Mouse (Mus musculus) liver, adult 10 weeks (tissue): ENCODE measurements around the gene Tmem163. TPM values are rescaled to one million over a fixed set of nuclear protein-coding genes. Genes with fewer than 3 reads are reported as not detected.

Source experiments
- polyA plus RNA-seq: library from polyadenylated mRNA; stranded (reverse); fragments of 350-450 nt; fragmentation: Illumina TruSeq; extraction: RNeasy Lipid Tissue Mini Kit (QIAGEN cat#74804); gene quantifications from one replicate; pipeline ENCODE4 v1.2.3, GENCODE M21; 2014; ENCODE audit warnings: low read depth, low replicate concordance

Tmem163 gene
- polyA plus RNA-seq, result not detected

DNA sequence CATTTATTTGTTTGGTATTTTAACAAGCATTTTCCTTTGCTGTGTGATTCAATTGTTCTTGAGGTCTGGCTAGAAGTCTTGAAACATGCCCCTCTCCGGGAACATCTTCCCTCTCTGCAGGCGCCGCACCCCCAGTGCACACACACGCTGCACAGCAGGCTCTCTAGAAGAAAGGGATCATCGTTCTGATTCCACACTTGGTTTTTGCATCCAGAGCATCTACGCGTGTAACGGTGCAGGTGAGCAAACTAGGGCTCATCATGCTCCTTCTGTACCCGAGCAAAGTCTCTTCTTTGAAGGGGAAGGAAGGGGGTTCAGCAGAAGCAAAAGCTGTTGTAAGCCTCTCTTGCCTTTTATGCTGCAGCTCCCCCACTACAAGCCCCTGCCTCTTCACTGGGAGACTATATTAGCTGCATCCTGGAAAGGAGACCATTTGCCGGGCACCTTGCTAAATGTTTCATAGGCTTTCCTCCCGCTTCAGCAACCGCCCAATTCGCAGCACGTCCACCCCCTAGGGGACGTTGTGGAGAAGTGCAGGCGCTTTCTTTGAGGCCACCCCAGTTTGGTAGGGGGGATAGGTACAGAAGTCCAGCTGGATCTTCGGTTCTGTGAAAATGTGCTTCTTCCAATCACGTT, at the start of gene Tmem163:
Gene Tmem163, minus strand, starts transcription at position 51 of the 636 bp plus-strand sequence.

DNA sequence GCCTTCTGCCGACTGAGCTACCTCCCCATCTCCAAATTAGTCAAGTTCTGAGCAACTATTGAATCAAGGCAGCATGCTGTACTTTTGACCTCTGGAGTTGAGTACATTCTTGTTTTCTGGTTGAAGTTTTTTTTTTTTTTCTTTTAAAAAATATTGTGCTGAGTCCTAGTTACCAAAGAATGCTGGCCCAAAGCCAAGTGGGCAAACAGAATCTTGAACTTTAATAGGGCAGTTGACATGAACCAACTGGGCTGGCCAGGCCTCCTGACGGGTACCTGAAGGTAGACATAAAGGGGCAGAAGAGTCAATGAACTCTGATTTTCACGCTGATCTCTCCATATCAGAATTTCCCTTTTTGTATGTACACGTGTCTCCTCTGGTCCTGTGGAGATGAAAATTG, 49.7 kb upstream of the Tmem163 start, which contains the start of gene Acmsd:
Gene Acmsd, plus strand, starts transcription at position 318 of the 400 bp plus-strand sequence.

Other genes starting within 250 kb of the Tmem163 start
- gene Acmsd, start 49.9 kb upstream of the Tmem163 start, polyA plus RNA-seq, result 46.1 TPM
- gene Ccnt2, start 94.6 kb upstream of the Tmem163 start, polyA plus RNA-seq, result 20.2 TPM
- gene Map3k19, start 175.5 kb upstream of the Tmem163 start, polyA plus RNA-seq, result not detected
- gene Rab3gap1, start 189.2 kb upstream of the Tmem163 start, polyA plus RNA-seq, result 21.5 TPM